Mouse (Mus musculus): ENCODE measurements around the gene Plcb1.

Gene Plcb1

DNA sequence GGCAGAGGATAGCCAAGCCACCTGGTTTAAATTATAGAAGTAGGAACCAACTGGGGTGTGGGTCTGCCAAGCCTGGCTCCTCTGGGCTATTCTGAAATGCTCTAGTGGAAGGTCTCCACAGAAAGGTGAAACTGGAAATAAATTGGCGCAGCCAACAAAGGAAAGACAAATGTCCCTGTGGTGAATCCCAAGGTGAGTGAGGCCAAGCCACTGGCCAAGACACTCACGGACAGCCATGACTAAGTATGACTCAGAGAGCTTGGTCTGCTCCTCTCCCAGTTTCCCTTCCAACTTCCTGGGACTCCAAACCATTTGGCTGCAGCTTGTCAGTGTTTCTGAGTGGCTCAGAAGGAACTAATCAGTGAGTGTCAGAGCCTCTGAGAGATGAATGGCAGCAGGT, 126.7 kb downstream of the Plcb1 start:
- DNase-seq (ENCODE audit: low spot score in 2 of 2): no peak

DNA sequence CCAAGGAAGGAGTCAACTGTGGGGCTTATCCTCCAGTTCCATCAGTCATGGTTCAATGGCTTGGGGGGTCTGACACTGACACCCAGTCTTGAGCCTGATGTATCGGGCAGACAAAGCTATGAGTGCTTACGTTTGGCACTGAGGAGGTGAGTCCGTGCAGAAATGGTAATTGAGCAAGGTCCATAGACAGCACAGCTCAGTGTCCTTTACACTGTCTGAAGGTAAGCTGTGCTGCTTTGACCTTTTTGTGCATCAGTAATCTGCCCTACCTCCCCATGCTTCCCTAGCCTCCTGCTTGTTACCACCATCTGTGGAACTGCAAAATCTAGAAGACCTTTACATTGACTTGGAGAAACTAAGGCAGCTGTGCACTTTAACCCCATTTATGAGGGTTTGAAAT, 127.7 kb downstream of the Plcb1 start:
- DNase-seq (ENCODE audit: low spot score in 2 of 2): no peak

DNA sequence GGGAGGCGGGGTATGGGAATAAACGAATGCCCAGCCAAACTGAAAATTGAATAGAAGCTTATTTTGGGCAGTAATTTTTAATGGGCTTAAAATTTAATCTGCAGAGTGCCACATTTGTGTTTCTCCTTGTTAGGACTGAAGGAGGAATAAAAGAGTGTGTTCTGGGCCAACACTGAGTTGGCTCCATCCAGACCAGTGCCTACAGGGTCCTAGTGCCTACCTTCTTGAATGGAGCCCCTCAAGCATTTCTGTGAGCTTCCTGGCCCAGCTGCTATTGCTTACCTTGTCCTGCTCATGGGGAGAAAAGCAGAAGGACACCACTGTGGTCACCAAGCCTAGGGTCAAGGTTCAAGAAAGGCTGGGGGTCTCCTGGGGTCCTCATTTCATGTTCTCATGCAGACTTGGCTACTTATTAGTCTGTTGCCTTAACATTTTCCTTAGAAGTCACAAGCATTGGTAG, 128.3 kb downstream of the Plcb1 start:
- no peak for DNase-seq (ENCODE audit: low spot score in 2 of 2)

DNA sequence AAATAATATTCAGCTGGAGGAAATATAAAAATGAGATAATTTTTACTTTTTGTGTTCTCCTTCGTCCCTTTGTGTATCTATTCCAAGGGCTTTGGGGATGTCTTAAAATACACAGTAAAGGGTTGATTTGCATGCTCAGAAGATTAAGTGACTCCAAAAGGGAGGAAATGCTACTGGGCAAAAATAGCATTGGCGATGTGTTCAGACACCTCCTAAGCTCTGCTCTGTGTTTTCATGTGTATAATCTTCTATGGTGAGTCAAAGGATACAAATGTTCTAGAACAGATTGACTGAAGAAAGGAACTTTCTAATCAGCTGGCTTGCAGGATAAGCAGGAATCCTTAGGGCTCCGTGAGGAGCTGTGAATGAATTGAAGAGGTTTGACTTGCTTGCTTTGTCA, 129.2 kb downstream of the Plcb1 start:
- DNase-seq (ENCODE audit: low spot score in 2 of 2): no peak

DNA sequence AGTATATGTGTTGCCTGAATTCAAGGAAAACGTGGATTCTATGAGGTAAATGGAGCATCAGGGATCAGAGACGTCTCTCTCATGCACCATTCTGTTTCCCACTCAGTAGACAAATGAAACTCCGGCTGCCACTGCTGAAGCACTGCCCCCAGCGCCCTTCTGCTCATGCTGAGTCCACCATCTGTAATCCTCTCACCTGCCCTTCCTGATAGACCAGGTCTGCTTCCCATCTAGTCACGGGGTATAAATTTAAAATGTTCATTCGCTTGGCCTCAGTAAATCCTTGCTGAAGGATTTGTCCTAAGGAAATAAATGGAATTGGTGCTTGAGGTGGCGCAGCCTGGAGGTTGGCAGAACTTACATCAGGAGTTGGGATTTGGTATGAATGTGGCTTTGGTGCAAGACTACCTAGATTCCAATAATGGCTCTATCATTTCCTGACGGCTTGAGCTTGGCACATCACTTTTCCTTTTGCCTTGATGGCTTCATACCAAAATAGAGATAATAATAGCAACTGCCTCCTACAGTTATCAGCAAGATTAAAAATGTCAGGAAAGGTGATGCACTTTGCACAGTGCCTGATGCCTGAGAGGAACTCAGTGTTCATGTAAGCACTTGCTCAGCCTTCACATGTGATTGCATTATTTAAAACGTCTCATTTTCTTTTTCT, 134.9 kb downstream of the Plcb1 start:
- no peak for DNase-seq (ENCODE audit: low spot score in 2 of 2)

DNA sequence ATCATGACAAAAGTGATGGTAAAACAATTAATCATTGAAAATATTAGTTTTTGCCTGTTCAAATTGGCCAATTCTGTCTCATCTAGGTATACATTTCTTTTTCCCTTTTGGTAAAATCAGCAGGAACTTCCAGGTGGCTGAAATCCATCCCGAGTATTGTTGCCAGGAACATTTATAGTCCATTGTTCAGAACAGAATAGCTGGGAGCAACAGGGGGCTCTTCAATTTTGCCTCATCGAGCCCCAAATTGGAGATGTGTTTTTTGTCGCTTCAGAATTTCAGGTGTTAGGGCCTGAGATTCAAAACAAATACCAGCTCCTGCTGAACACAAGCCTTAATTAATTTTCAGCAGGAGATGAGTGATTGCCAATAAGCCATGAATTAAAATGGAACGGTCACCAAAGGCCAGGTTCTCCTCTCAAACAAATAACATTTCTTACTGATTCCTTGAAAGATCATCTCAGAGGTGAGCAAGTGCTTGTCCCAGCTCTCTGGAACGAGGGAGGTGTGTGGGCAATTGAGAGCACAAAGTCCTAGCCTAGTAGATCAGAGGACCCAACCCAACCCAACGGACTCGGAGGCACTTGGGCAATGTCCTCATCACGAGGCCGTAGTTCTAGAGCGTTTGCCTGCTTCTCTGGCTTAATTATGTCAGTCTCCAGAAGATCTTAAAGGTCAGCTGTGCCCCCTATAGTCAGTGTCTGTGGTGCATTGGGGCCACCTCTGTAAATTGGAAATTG, 136.9 kb downstream of the Plcb1 start:
- no peak for DNase-seq (ENCODE audit: low spot score in 2 of 2)

DNA sequence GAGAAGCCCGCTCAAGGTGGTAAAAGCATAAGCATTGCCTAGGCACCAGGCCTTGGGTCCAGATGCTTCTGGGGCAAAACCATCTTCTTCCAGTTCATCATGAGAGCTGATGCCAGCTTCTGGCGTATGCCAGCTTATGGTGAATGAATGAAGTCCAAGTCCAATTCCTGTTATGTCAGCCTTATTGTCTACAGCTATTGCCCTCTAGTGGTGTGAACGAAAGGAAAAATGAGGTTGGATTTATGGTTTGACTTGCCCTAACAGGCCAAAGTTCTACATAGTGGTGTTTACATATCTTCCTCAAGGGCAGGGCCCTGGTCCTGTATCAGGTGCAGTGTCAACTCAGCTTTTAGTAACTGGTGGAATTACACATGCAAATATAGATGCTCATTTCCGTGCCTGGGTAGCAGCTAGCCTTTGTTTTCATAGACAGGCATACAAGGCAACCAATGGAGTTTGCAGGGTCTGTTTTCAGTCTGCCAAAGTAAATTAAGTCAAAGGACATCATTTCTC, 138.3 kb downstream of the Plcb1 start:
- no peak for DNase-seq (ENCODE audit: low spot score in 2 of 2)

DNA sequence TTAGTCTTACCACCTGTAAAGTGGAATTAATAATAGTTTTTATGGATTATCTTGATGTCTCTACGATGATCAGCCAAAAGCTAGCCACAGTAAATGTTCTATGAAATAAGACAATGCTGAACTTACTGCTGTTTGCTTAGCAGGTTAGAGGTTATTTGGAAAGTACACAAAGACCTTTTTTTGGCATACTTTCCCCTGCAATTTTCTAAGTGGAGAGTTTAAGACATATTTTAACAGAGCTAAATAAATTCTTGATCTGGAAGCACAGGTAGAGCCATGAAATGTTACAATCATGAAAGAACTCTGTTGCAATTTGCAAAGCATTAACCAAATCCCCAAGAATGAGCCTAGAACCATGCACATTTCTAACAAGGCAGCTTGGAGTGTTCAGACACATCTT, 140.4 kb downstream of the Plcb1 start:
- no peak for DNase-seq (ENCODE audit: low spot score in 2 of 2)

DNA sequence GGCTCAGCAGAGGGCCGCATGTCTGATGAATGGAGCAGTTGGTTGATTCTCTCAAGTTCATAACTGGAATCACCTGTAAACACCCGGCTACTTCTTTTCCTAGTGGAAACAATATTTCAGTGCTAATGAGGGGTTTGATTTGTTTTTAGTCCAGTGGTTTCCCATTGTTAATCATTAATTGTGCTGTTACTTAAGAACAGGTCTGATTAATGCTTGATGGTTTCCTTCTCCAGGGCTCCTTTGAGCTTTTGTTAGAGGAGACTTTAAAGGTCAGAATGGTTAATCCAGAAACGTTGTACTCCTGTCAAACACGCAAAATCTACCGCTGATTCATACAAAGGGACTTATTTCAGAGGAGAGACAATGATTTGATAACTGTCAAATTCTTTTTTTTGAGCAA, 141.2 kb downstream of the Plcb1 start:
- DNase-seq (ENCODE audit: low spot score in 2 of 2): no peak

DNA sequence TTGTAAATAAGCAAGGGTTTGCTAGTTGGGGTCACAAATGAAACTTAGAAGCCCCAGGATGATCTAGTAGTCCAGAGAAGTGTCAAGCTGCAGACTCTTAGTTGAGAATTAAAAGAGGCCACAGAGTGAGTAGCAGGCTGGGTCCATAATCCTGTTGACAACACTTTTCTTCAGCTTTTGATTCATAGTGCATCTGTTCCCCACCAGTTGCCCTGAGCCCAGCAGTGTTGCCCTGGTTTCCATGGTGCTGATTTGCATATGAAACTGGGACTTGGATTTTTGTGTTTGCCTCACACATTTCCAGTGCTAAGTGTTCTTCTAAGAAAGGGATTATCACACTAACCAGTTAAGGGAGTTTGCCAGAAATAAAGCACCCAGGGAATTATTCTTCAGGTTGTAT, 143.6 kb downstream of the Plcb1 start:
- no peak for DNase-seq (ENCODE audit: low spot score in 2 of 2)

DNA sequence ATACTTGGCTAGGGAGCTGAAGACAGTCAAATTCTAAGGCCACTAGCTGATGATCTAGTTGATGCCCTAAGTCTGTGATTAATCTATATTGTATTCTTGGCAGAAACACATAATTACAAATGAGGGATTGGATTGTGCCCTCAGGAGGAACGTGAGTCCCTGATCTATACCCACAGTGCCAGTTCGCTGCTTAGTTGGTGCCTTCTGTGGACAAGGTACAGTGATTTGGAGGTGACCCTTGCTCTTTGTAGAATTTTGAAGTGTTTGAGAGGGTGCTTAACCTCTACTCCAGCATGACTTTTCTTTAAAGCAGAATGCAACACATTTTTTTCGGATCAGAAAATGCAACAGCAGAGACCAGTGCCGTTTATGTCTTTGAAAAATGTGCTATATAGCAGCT, 145.1 kb downstream of the Plcb1 start:
- no peak for DNase-seq (ENCODE audit: low spot score in 2 of 2)

DNA sequence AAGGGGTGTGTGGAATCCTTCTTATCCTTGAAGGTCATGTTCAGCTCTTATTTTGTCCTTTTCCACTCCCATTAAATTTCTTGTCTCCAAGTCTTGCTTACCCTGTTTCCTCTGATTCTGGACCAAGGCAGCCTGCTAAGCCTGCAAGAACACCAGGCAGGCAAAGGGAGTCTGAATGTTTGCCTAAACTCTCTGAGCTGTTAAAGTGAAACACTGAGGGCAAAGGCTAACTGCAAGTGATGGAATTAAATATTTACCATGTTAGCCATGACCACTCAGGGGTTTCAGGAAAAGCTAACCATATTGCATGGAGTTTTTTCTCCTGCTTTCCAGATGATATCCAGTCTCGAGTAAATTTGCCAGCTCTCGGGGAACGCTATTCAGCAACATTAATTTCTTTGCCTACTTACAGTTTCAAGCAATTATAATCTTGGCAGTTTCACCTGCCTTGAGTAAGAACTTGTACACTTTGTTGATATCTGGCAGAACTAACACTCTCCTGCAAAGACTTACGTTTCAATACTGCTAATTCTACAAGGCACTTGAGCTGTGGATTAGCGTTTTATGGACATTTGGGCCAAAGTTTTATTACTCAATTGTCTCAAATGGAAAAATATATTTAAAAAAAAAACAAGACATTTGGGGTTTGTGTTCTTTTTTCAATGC, 146.0 kb downstream of the Plcb1 start:
- DNase-seq (ENCODE audit: low spot score in 2 of 2): no peak

DNA sequence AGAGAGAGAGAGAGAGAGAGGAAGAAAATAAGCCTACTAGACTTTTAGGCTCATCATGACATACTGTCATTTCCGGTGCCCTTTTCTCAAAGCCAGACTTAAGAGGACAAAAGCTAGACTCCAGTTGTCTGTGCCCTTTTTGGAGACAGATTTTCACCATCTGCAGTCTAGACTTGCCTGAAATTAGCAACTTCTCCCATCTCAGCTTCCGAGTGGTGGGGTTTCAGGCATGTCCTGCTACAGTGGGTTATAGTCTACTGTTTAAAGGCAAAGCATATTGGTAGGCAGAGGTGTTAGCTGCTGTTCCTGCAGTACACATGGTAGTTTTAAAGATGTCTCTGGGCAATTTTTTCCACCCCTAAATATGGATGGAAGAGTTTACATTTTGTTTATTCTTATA, 149.6 kb downstream of the Plcb1 start:
- no peak for DNase-seq (ENCODE audit: low spot score in 2 of 2)

DNA sequence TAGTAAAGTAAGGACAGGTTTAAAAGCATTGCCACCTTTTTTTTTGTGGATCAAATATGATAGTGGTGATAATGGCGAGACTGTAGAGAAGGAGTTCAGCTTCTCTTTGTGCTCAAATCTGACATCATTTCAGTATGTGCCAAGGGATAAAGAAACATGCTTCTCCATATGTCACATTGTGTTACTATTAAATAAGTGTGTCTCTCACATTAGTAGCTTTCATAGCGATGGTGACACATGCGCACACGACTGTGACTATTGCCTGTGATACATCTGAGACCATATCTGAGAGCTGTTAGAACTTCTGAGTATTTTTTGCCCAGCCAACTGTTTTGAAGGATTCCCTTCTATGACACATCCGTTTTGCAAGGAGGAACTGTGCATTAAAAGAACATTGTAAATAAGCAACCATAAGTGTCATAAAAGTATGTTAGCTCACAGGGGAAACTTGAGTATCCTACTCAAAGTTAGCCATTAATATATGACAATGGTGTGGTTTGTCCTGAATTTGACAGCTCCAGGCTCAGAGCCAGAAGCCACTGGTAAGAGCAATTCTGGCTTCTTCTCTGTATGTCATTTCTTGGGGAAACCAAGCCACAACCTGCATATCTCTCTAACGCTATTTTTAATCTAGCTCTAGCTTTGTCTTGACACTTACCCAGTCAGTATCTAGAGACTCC, 150.2 kb downstream of the Plcb1 start:
- no peak for DNase-seq (ENCODE audit: low spot score in 2 of 2)

DNA sequence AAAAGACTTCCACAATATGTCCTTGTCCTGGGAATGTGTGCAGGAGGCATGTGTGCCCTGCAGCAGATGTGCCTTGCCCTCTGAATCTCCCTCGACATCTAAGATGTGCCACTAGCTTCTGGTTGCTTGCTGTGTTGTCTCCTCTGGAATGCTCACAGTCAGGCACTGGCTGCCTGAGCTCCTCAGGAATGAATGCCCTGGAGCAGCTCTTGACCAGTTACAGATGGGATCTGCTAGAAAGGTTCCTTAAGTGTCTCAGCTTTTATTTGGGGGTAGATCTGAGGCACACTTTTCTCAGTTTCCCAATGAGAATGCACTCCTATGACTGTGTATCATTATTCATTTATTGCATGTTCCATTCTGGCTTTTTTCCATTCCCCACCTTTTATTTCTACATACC, 151.8 kb downstream of the Plcb1 start:
- no peak for DNase-seq (ENCODE audit: low spot score in 2 of 2)

DNA sequence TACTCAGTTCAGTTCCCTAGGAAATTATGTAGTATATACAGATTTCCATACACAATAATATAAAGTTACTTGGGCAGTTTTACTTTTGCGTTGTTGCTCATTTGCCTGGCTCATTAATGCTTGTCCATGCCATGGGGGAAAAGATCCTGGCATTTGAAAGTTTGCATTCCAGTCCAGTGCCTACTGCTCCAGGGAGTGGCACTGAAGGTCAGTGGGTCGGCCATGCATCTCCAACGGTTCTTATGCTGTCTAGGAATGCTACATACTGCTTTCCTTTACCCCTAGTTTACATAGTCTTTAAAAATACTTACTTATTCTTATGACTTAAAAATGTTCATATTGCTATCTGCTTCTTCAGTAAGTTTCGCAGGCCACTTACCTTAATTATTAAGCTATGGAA, 156.2 kb downstream of the Plcb1 start:
- no peak for DNase-seq (ENCODE audit: low spot score in 2 of 2)

DNA sequence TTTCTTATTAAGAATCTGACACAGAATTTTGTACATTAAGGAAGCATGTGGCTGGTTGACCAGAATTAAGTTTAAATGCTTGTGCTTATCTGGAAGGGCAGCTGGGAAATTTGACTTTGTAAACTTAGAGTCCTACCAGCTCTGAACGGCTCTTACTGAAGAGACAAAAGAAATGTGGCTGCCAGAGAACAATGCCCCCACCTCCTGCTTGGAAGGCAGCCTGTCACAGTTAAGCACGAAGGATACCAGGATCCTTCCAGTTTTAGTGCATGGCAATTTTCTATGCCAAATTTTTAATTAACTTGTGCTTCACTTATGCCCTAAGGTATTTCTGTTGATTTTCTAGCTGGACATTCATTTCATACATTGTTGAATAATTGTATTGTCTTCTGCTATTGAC, 157.1 kb downstream of the Plcb1 start:
- DNase-seq (ENCODE audit: low spot score in 2 of 2): no peak

DNA sequence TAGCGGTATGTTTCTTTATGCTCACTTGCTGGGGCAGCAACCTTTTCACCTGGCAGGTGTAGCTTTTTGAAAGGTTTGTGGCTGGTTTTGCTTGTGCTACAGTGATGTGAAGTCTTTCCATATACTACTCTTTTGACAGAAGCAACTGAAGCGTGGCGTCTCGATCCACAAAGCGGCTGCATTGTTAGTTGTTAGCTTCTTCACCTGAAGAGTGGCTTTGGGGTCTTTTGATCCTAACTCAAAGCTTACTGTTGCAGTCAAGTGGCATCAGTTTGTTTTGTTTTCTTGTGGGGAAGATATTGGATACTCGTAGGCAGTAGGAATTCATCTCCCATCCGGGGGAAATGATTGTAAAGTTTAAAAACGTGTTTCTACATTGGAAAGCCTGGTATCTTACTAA, 160.5 kb downstream of the Plcb1 start:
- DNase-seq (ENCODE audit: low spot score in 2 of 2): no peak

DNA sequence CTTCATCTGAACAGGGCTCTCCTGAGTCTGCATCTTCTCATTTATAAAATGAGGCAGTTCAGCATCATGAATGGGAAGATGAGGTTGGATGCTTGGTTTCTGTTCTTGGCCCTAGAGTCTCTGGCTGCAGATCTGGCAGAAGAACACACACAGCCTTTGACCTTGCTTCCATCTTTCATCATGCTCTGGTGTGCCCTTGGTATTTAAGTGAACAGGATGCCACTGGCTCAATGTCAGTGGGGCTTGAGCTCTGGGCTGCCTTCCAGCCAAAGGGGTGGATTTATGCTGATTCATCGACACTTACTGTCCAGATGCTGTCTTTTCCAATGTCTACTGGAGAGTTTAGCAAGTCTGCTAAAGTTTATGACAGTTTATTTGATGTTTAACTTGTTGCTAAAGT, 161.0 kb downstream of the Plcb1 start:
- DNase-seq (ENCODE audit: low spot score in 2 of 2): no peak

DNA sequence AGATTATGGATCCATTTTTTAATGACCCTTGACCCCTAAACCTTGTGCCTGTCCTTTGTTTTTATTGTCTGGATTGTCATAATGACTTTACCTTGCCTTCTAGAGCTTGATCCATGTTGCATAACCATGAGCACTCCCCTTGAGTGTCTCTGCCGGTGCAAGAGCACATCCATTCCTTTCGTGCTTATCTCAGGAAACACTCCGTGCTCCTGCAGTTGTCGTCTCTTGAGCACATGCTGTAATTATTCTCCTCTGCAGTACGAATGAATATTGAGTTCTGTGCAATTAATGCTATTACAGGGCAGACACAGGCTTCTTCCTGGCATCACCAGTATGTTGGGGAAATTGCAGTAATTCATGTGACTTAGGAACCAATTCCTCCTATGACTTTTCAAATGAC, 166.2 kb downstream of the Plcb1 start:
- DNase-seq (ENCODE audit: low spot score in 2 of 2): no peak

DNA sequence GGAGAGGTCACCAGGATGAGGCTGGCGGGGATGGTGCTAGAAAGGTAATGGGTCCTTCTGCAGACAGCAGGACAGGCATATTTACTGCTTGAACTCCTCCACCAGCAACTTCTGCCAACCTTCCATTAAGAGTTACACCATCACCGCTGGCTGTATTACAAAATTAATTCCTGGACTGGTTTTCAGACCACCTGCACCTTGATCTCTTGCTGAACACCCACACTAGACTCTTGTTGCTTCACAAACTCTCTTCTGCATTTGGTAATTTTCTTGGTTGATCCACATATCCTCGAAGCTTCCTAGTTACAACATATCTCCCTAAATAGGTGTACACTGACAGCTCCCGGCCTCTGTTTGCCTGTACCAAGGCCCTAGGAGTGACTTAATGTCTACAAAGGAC, 170.6 kb downstream of the Plcb1 start:
- no peak for DNase-seq (ENCODE audit: low spot score in 2 of 2)

DNA sequence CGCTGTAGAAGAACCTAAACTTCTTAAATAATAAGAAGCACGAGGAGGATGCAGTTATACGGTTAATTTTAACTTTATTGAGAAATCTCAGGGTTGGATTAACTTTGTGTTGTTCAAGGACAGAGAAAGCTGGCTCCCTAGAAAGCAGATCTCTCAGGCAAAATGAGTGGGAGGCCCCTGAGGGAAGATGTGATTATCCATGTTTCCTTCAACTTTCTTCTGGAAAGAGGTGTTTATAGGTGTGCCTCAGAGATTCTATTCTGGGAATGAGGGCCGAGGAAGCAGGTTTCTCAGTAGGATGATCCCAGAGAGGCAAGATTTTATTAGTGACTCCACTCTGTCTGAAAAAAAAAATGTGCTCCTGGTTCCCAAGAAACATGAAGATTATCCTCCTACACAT, 180.3 kb downstream of the Plcb1 start:
- no peak for DNase-seq (ENCODE audit: low spot score in 2 of 2)

All from frontal cortex, postnatal 25 days (tissue).